Mouse (Mus musculus): ENCODE results near the gene Edar. TPM values are rescaled to one million over a fixed set of nuclear protein-coding genes. Genes with fewer than 3 reads are reported as not detected.

The Edar gene
- polyA plus RNA-seq, 1 experiment from 2014 or later: 0.30 TPM

DNA sequence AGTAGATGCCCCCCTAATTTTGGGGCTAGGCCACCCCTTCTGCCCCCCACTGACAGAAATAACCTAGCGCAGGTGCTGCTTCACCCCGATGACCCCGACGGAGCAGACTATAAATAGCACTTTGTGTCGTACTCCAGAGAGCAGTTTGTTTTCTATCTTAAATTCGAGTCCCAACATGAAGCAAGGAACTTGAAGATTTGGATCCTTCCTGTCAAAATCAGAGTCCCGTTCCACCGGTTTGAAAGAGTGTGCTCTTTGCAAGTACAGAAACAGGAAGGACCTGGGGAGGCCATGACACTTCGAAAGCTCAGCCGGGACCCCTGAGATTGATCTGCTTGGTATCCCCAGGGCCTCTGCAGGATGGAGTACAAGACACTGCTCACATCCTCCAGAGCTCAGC is 33.8 kb downstream of the Edar start:
- Histone ChIP-seq H3K36me3 (ENCODE audit: control insufficient read depth, insufficient read depth, low read length) (no peaks in the 10 kb centered on the region), H3K9me3 (replicated peaks; ENCODE audit: control insufficient read depth, low read length, poor library complexity, severe bottlenecking) (no peaks in the 10 kb centered on the region), H3K4me1 (ENCODE audit: control insufficient read depth, insufficient read depth, low read length) (no peaks in the 10 kb centered on the region), H3K9ac (ENCODE audit: low read depth, low read length) (no peak overlapping the region), H3K27ac (ENCODE audit: low read length) (no peak overlapping the region), H3K4me3 (ENCODE audit: low read depth, low read length) (no peak overlapping the region), H3K27me3 (ENCODE audit: control insufficient read depth, insufficient read depth, low read depth, low read length) (no peaks in the 10 kb centered on the region), H3K4me2 (ENCODE audit: low read length) (no peak overlapping the region)
- WGBS: 82% methylated on average over 10 of the region's 10 CpGs
- no peak for ATAC-seq

DNA sequence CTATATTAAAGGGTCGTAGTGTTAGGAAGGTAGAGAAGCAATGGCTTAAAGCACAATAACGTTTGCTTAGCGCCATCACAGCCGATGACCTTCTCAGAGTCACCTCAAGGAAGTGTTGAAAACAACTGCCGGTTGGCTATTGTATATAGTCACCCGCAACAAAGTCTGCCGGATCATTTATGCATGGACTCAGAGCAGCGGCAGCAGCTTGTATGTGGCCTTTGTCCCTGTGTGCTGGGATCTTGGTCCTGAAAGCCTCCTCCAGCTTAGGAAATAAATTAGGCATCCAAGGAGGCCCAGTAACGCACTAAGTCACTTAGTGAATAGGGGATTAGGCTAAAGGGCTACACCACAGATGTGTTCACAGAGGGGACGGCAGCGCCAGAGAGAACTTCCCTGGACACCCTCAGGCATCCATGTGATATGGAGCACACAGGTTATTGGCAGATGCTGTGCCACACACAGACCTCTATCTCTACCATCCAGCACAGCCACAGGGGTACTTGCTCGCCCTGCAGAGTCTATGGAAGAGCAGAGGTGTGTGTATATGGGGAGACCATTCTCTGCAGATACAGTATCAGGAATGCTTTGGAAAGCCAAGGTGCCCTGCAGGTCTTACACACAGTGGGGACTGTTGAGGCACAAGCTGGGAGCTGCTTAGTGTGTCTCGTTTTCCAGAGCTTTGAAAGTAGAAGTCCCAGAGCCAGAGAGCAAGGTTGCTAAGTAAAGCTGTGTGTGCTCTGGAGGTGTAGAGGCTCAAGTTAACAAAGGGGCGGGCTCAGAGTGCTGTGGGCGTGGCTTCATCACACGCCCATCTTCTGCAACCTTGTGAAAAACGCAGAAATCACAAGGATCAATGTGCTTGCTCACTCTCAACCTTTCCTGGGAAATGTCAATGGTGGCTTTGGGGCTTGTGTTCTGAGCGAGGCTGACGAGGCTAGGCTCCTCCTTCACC is 34.7 kb downstream of the Edar start:
- no peak overlapping the region for H3K27ac ChIP-seq (ENCODE audit: low read length)
- ATAC-seq: peak; percentile 46; the same call in 1 of the 2 replicates
- no peaks in the 10 kb centered on the region for H3K36me3 ChIP-seq (ENCODE audit: control insufficient read depth, insufficient read depth, low read length)
- H3K9ac ChIP-seq (ENCODE audit: low read depth, low read length): no peak overlapping the region
- no peaks in the 10 kb centered on the region for H3K27me3 ChIP-seq (ENCODE audit: control insufficient read depth, insufficient read depth, low read depth, low read length)
- H3K4me1 ChIP-seq (ENCODE audit: control insufficient read depth, insufficient read depth, low read length): no peaks in the 10 kb centered on the region
- no peak overlapping the region for H3K4me3 ChIP-seq (ENCODE audit: low read depth, low read length)
- no peak overlapping the region for H3K4me2 ChIP-seq (ENCODE audit: low read length)
- WGBS: 18% methylated on average over 19 of the region's 19 CpGs
- H3K9me3 ChIP-seq (replicated peaks; ENCODE audit: control insufficient read depth, low read length, poor library complexity, severe bottlenecking): no peaks in the 10 kb centered on the region

DNA sequence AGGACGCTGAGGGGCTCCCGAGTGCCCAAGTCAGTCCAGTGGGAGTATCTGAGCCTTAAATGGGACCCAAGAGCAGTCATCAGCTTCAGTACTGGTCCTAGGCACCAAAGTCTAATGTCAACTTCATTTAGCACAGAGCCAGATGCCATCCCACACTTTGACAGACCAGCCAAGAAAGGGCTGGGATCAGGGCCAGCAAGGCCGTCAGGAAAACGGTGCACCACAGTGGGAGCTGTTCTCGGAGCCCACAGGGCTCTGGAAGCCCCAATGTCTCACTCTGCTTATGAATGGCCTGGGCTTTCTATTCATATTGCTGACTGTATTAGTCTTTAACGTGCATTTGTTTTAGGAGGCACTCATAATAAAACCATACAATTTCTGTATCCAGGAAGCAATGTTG is 36.2 kb downstream of the Edar start:
- ATAC-seq: no peak
- Histone ChIP-seq H3K27ac (ENCODE audit: low read length) (no peak overlapping the region), H3K4me2 (ENCODE audit: low read length) (no peak overlapping the region), H3K4me3 (ENCODE audit: low read depth, low read length) (no peak overlapping the region), H3K4me1 (ENCODE audit: control insufficient read depth, insufficient read depth, low read length) (no peaks in the 10 kb centered on the region), H3K9ac (ENCODE audit: low read depth, low read length) (no peak overlapping the region), H3K27me3 (ENCODE audit: control insufficient read depth, insufficient read depth, low read depth, low read length) (no peaks in the 10 kb centered on the region), H3K9me3 (replicated peaks; ENCODE audit: control insufficient read depth, low read length, poor library complexity, severe bottlenecking) (no peaks in the 10 kb centered on the region), H3K36me3 (ENCODE audit: control insufficient read depth, insufficient read depth, low read length) (no peaks in the 10 kb centered on the region)
- WGBS: 63% methylated on average over 6 of the region's 6 CpGs

DNA sequence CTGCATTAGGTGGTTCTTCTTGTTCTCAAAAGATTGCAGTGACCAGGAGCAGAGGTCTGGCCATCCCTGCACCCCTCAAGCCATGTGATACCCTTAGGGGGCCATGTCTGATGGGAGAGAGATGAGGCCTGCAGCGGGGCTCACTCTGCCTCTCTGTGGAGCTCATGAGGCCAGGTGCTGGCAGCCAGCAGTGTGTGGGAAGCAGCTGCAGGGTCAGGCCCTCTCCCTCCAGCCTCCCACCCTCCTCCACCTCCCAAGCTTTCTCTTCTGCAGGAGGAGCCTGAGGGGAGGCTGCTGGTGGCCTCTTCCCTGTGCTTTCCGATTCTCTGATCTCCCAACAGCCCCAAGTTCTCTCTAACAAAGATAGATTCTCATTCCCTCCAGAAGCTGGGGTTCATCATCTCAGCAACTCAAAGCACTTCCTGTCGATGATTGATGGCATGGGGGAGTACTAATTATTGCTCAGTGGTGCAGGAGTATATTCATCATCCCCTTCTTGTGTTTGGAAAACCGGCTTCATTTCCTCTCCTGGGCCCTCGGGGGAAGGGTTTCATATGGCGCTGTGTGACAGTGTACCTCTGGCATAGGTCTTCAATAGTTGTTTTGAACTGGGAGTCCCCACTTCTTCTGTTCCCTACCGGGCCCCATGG is 38.9 kb downstream of the Edar start:
- Histone ChIP-seq H3K4me1 (ENCODE audit: control insufficient read depth, insufficient read depth, low read length) (no peaks in the 10 kb centered on the region), H3K27ac (ENCODE audit: low read length) (no peak overlapping the region), H3K9ac (ENCODE audit: low read depth, low read length) (no peak overlapping the region), H3K4me3 (ENCODE audit: low read depth, low read length) (no peak overlapping the region), H3K9me3 (replicated peaks; ENCODE audit: control insufficient read depth, low read length, poor library complexity, severe bottlenecking) (no peaks in the 10 kb centered on the region), H3K4me2 (ENCODE audit: low read length) (no peak overlapping the region), H3K36me3 (ENCODE audit: control insufficient read depth, insufficient read depth, low read length) (no peaks in the 10 kb centered on the region), H3K27me3 (ENCODE audit: control insufficient read depth, insufficient read depth, low read depth, low read length) (no peaks in the 10 kb centered on the region)
- no peak for ATAC-seq
- 73% methylated on average over 7 of the region's 7 CpGs for WGBS

DNA sequence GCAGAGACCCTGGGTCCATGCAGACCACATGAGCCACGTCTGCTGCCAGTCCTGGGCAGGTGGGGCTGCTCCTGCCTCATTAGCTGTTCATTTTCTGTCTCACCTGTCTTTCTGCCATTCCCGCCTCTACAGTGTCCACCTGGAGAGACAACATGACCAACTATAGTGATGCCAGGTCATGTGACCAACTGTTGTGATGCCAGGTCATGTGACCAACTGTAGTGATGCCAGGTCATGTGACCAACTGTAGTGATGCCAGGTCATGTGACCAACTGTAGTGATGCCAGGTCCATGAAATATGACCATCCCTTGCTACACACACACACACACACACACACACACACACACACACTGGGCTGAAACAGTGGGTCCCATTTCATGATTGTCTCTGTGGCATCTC is 41.9 kb downstream of the Edar start:
- WGBS: 94% methylated on average over 2 of the region's 2 CpGs
- Histone ChIP-seq H3K4me3 (ENCODE audit: low read depth, low read length) (no peak overlapping the region), H3K4me1 (ENCODE audit: control insufficient read depth, insufficient read depth, low read length) (no peaks in the 10 kb centered on the region), H3K36me3 (ENCODE audit: control insufficient read depth, insufficient read depth, low read length) (no peaks in the 10 kb centered on the region), H3K27me3 (ENCODE audit: control insufficient read depth, insufficient read depth, low read depth, low read length) (no peaks in the 10 kb centered on the region), H3K4me2 (ENCODE audit: low read length) (no peak overlapping the region), H3K9me3 (replicated peaks; ENCODE audit: control insufficient read depth, low read length, poor library complexity, severe bottlenecking) (no peaks in the 10 kb centered on the region), H3K9ac (ENCODE audit: low read depth, low read length) (no peak overlapping the region), H3K27ac (ENCODE audit: low read length) (no peak overlapping the region)
- ATAC-seq: no peak

DNA sequence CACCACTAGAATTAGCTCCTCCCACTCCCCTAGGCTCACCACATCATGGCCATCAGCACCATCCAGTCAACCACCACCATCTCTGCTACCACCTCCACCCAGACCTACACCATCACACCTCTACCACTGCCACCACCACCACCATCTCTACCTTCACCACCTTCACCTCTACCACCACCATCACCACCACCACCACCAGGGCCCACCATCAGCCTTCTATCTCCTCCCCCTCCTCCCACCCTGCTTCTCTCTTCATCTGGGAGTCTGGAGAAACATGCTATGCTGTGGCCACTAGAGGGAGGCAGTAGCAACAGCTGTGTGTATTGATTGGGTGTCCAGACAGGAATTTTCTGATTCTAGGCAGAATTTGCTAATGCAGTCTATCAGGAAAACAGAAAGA is 47.9 kb downstream of the Edar start:
- H3K9me3 ChIP-seq (replicated peaks; ENCODE audit: control insufficient read depth, low read length, poor library complexity, severe bottlenecking): no peaks in the 10 kb centered on the region
- no peak overlapping the region for H3K27ac ChIP-seq (ENCODE audit: low read length)
- ATAC-seq: peak; percentile 79
- no peaks in the 10 kb centered on the region for H3K27me3 ChIP-seq (ENCODE audit: control insufficient read depth, insufficient read depth, low read depth, low read length)
- H3K4me2 ChIP-seq (ENCODE audit: low read length): no peak overlapping the region
- H3K4me1 ChIP-seq (ENCODE audit: control insufficient read depth, insufficient read depth, low read length): no peaks in the 10 kb centered on the region
- no peak overlapping the region for H3K4me3 ChIP-seq (ENCODE audit: low read depth, low read length)
- H3K36me3 ChIP-seq (ENCODE audit: control insufficient read depth, insufficient read depth, low read length): no peaks in the 10 kb centered on the region
- no peak overlapping the region for H3K9ac ChIP-seq (ENCODE audit: low read depth, low read length)

DNA sequence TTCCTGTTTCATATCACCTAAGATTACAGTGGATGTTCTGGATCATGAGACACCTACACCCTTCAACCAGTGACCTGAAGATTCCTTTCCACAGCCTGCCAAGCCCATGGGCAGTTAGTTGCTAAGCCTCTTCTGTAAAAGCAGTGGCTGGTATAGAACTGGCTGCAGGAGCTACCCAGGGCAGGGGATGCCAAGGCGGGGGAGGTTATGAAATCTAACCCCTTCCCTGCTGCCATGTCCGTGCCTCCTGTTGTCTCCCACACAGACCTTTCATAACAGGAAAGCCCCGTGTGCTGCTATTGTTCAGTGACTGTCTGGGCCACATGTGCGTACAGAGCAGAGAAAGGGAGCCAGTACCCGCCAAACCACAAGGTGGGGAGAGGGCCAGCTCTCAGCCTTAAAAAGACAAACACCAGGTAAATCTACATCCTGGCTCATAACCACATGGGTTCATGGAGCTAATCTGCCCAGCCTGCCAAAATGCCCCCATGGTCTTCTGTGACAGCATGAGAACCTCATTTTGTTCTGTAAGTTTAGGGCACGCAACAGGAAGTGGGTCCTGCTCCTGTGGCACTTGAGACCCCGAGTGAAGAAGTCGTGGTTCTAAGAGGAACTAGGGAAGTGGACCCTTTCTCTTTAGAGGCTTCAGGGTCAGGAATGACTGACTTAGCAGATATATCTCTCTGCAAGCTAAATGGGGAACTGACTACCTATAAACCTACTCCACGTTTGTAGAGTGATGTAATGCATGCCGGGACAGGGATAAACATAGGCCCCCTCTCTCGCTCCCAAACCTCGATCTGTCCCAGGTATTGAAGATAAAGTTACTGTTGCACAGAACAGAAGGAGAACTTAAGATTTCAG is 50.4 kb downstream of the Edar start:
- WGBS: 82% methylated on average over 12 of the region's 12 CpGs
- Histone ChIP-seq H3K4me1 (ENCODE audit: control insufficient read depth, insufficient read depth, low read length) (no peaks in the 10 kb centered on the region), H3K4me2 (ENCODE audit: low read length) (no peak overlapping the region), H3K36me3 (ENCODE audit: control insufficient read depth, insufficient read depth, low read length) (no peaks in the 10 kb centered on the region), H3K27me3 (ENCODE audit: control insufficient read depth, insufficient read depth, low read depth, low read length) (no peaks in the 10 kb centered on the region), H3K27ac (ENCODE audit: low read length) (no peak overlapping the region), H3K9ac (ENCODE audit: low read depth, low read length) (no peak overlapping the region), H3K4me3 (ENCODE audit: low read depth, low read length) (no peak overlapping the region), H3K9me3 (replicated peaks; ENCODE audit: control insufficient read depth, low read length, poor library complexity, severe bottlenecking) (no peaks in the 10 kb centered on the region)
- ATAC-seq: no peak

DNA sequence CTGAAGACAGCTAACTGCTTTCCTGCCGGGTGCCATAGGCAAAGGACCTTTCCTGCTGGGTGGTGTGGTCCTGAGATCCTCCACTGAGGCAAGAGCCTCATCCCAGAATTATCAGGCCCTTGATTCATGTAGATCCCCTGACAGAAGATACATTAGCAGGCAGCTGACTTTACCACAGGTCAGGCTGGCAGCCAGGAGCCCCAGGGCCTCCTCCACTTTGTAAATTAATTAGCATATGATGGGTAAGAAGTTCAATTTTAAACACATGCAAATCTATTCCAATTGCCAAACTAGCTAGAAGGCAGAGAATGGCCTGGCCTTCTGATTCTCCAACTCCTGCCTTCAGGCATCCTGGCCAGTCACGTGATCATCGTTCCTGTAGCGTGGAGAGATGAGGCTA is 56.2 kb downstream of the Edar start:
- no peak overlapping the region for H3K4me2 ChIP-seq (ENCODE audit: low read length)
- no peaks in the 10 kb centered on the region for H3K27me3 ChIP-seq (ENCODE audit: control insufficient read depth, insufficient read depth, low read depth, low read length)
- no peak overlapping the region for H3K27ac ChIP-seq (ENCODE audit: low read length)
- no peak for ATAC-seq
- H3K4me1 ChIP-seq (ENCODE audit: control insufficient read depth, insufficient read depth, low read length): no peaks in the 10 kb centered on the region
- H3K4me3 ChIP-seq (ENCODE audit: low read depth, low read length): no peak overlapping the region
- 78% methylated on average over 4 of the region's 4 CpGs for WGBS
- H3K9ac ChIP-seq (ENCODE audit: low read depth, low read length): no peak overlapping the region
- H3K36me3 ChIP-seq (ENCODE audit: control insufficient read depth, insufficient read depth, low read length): no peaks in the 10 kb centered on the region
- no peaks in the 10 kb centered on the region for H3K9me3 ChIP-seq (replicated peaks; ENCODE audit: control insufficient read depth, low read length, poor library complexity, severe bottlenecking)
